Mouse (Mus musculus) megakaryocyte progenitor cell, adult 5-6 weeks (primary cell): Measurements from ENCODE around the gene Mapkapk2. TPM values are rescaled to one million over a fixed set of nuclear protein-coding genes. Genes with fewer than 3 reads are reported as not detected.
"Not testable (repeated sequence)": the region's sequence is repeated elsewhere in the genome, so short reads cannot be mapped to it uniquely, and the experiment has no call there.

Source experiments
- ATAC-seq: replicated peaks from 2 replicates; pipeline ENCODE4 v1.8.0; 2016; ENCODE audit warnings: mild to moderate bottlenecking, moderate TSS enrichment, inconsistent platforms; ENCODE audit not compliant: poor library complexity
- total RNA-seq, 2 experiments: library from RNA; stranded (forward) in 1 of 2; stranded (reverse) in 1 of 2; fragments of 157-497, 149-512 nt in 1 of 2; fragments of 200-1000 nt in 1 of 2; gene quantifications; 2 replicates each; pipeline versions ENCODE4 v1.2.3 to v1.2.4; 2015 to 2017

The Mapkapk2 gene
- total RNA-seq, 2 experiments from 2014 or later, result 196 to 233 TPM

DNA sequence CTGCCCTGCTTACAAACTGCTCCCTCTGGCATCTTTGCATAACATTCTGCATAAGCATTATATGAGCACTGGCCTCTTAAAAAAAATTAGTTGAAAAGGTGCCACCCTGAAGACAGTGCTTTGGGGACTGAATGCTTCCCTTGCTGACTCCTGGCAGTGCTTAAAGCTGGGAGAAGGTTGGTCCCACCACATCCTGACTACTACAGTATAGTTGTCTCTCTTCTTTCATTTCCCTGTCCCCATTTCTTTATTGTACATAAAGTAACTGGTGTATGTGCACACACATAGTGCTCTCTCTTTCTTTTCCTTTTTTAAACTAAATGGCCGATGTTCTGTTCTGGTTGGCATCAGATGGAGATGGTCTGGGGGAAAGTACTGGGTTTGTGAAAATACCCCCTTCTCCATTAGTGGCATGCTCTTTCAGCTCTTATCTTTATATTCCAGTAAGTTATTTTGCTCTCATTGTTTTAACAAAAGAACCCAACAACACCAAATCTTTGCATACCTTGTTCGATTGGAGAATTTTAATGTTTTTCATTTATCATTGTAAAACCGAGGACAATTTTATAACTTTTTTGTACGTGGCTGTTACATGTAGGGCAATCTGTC, 74.3 kb downstream of the Mapkapk2 start:
- ATAC-seq, result not testable (repeated sequence)

DNA sequence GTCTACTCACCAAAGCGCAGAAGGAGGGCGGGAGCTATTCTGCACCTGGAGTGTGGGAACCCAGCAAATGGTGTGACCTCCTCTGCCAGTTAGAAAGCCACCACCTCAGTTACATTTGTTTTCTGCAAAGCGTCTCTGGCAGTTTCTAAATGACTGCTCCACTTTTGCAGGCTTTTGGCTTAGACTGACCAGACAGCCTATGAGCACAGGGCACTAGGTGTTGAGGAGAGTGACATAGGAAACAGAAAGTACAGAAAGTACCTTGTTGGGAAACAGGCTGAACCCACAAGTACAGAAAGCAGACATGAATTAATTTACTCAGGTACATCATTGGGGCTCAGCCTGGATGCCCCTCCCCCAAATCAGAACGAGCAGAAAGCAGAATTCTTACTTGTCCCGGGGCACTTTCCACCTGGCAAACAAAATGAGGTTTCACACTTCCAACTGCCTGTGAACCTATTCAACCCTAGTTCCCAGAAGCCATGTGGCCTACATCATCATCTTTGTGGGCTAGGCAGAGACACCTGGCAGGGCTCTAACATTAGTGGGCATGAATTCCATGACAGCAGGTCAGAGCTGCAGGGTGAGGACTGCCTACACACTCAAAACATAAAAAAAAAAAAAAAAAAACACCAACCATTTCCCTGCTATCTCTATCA, 74.9 kb downstream of the Mapkapk2 start:
- no peak for ATAC-seq

DNA sequence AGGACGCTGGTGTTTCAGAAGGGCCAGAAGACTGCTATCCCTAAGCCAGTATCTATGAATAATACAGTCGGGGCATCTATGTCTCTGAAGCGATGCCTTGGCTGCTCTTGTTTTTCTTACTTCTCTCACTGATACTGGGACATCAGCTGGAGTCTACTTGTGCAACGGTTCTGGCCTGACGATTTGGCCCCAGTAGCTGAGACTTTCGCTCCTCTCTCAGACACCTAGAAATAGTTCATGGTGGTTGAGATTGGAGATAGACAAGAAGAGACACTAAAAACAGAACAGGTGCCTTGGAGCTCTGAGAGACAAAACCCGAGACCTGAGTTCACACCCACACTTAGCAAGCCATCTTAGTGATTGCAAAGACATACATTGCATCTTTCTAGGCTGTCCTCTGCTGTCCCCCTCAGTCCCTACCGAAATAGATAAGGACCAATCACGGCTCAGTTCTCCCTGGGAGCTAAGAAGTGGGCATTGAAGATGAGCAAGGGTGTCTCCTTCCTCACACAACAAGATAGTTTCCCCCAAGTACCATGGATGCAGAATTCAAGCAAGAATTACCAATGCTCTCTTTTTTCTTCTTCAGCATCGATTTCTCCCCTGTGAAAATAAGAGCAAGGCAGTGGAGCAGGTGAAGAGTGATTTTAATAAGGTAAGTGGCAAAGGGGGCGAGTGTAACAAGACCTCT, 75.6 kb downstream of the Mapkapk2 start:
- ATAC-seq, result no peak

DNA sequence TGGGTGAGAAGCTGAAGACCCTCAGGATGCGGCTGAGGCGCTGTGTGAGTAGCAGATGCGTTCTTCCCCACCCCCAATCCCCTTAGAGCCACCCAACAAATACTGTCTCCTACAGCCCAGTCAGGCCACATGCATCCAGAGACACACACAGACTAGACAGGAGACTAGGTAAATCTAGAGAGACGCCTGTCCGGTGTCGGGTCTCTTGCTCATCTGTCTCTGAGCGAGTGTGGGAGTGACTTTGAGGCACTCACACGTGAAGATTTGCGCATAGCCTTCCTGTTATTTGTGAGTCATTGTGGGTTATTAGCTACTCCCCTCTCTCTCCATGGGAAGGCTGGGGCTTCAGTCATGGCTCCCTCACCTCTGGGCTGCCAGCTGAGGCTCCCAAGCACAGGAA, 76.2 kb downstream of the Mapkapk2 start:
- no peak; the same call in 1 of the 2 replicates for ATAC-seq

DNA sequence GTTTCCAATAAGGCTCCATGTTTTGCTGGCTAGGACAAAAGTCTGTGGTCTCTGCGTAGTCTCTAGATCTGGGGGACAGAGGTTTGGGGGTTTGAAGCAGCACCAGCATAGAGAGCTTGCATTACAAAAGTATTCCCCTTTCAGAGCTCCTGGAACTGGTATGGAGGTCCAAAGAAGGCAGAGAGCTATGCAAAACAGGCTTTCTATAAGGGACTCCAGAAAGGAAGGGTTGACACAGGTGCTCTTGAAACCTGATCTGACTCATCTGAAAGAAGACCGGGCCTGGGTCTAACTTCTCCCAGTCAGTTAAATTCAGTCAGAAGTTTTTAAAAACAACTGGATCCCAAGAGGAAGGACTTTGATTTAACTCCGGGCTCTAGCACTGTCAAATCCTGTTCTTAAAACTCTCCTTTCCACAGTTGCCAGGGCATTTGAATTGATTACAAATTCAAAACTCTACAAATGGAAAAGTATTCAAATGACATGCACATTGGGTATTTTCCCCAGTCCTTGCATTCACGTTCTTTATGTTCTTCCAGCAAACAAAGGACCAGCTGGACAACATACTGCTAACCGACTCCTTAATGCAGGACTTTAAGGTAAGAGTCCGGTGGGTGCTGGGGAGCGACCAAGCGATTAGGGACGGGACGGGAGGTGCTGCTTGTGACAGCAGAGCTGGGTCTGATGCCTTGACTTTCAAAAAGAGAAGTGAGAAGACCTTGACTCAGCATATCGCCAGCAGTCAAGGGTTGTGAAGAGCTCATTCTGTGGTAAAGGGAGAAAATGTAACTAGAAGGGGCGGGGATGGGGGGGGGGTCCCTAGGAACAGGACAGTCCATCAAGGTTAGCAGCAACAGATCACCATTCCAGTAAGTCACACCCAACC, 77.0 kb downstream of the Mapkapk2 start:
- ATAC-seq, result peak; percentile 44

DNA sequence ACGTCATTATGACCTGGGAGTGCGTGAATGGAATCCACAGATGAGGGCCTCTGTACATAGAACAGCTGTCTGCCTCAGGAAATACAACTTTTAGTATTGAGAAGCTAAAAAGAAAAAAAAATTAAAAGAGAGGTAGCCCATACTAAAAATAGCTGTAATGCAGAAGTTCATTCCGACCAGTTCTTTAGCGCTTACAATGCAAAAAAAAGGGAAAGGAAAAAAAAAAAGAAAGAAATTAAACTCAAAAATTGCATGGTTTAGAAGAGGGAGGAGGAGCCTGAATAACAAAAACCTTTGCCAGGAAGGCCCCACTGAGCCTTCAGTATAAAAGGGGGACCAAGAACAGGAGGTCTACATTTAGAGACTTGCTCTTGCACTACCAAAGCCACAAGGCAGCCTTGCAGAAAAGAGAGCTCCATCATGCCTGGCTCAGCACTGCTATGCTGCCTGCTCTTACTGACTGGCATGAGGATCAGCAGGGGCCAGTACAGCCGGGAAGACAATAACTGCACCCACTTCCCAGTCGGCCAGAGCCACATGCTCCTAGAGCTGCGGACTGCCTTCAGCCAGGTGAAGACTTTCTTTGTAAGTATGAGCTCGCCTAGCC, 78.0 kb downstream of the Mapkapk2 start, which contains the start of gene Il10:
Gene Il10 (plus strand): TSS at position 354 of the 607 bp plus-strand sequence.
- no peak for ATAC-seq

DNA sequence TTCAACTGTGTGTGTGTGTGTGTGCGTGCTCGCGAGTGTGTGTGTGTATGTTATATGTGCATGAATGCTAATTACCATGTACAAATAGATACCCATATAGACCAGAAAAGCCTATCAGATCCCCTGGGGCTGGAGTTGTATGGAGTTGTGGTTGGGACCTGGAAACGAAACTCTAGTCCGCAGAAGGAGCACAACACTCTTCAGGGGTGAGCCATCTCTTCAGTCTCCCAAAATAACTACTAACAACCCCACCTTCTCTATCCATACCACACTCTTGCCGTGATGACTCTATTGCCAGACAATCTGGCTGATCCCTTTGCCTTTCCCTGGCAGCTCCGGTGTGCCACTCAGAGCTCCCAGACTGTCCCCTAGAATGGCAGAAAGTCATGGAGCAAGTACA, 81.7 kb downstream of the Mapkapk2 start:
- no peak for ATAC-seq

DNA sequence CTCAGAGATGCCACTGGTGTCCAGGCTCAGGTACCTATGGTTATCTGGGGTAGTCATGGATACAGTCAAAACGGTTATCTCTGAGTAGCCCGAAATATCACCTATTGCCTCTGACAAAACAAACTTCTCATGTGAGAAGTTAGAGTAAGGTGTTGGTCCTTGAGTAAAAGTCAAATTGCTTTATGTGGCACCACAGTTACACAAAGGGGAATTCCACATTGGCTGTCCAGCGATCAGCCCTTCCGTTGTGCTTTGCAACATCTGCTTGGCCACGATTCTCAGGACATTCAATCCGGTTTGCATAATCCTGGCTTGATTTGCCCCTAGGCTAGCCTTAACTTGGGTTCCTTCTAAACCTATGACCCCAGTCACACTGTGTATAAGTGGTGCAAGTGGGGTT, 82.3 kb downstream of the Mapkapk2 start:
- ATAC-seq, result peak; percentile 41

DNA sequence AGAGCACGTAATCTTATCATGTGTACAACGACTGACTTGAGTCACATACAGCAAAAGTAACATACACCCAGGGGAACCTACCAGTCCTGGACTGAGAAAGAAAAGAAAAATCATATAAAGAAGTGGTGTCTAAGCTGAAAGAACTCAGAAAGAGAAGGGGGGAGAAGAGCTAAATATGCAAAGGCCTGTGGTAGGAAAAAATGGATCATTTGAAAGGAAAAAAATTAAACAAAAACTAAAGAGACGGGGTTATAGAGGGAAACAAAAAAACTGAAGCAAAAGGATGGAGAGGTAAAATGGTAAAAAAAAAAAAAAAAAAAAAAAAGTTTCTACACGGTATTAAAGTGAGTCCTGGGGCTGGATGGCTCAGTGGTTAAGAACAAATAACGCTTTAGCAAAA, 83.7 kb downstream of the Mapkapk2 start:
- no peak for ATAC-seq

DNA sequence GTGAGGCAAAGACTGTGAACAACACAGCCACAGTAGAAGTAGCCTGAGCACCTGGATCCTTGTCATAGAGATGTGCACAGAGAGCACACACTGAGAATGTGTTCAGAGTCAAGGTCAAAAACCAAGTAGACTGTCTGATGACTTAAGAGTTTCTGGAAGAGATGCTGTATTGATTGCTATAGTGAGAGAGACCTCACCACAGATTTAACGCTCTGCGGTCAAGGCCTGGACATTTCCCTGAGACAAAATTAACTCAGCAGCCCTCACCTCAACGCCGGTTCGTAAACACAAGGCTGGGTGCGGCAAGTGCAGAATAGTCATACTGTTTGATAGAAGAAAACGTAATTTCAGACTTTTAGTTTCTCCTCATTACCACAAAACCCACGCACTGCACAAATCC, 85.1 kb downstream of the Mapkapk2 start:
- no peak for ATAC-seq

DNA sequence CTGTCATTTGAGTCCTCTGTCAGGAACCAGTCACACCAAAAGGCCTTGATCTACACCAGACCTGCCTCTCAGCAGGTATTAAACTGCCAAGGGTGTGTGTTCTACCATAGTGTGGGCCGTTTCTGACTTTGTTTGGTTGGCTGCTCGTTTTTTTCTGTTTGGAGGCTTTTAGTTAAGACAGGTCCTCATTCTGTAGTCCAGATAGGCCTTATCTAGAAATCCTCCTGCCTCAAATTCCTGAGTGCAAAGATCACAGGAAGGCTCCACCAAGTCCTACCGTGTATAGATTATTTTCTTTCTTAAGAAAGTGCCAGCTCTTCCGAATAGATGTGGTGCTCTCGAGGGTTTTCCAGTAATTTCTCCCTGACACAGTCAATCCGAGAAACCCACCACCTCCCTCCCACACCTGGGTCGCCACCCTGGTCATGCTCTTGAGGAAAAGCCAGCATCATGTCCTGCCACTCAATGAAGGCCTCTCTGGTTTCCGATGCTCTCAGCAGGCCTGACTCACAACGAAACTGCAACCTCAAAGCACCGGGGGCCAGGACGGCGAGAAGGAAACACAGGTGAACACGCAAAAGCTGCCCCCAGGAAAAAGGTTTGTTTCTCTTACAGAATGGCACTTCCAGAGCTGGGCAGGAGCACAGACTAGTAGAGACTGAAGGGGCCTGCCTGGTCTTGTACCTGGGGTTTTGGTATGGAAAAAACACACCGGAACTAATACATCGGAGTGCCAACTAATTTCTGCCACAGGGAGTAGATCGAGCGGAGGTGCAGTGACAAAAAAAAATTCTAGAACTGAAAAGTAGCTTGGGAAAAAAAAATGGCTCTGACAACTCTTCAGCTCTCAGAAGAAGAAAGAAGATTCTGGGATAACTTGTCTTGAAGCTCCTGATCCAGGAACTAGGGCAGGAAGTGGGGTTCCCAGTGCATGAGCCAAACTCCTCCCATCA, 87.1 kb downstream of the Mapkapk2 start:
- ATAC-seq, result peak; percentile 45

DNA sequence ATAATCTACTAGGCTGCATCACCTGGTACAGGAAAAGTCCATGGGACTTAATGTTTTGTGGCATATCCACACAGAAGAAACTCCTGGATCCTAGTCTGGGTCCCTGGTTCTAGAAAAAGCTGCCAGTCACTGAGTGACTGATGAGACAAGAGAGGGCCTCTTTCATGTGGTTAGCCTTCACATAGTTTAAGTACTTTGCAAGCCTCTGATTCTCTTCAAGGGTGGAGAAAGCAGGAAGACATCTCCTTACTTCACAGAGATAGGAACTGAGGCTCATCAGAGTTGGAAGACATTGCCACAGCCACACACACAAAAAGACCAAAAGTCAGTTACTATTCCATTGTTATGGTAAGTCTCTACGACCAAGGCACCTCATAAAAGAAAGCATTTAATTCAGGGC, 91.6 kb downstream of the Mapkapk2 start:
- no peak for ATAC-seq

Other genes starting within 250 kb of the Mapkapk2 start
- not detected in 2 replicates for gene Fcmr, start 232.2 kb downstream of the Mapkapk2 start, total RNA-seq (2015)
- gene Fcmr, start 232.2 kb downstream of the Mapkapk2 start, total RNA-seq (2017), result not detected in 2 replicates
- not detected in 2 replicates for gene Il24, start 210.4 kb downstream of the Mapkapk2 start, total RNA-seq (2015)
- gene Il24, start 210.4 kb downstream of the Mapkapk2 start, total RNA-seq (2017), result not detected in 2 replicates
- gene Il20, start 186.4 kb downstream of the Mapkapk2 start, total RNA-seq (2015), result not detected in 2 replicates
- not detected in 2 replicates for gene Il20, start 186.4 kb downstream of the Mapkapk2 start, total RNA-seq (2017)
- 0.61 TPM in 1 of 2 replicates, not detected in the other for gene Il19, start 157.7 kb downstream of the Mapkapk2 start, total RNA-seq (2015)
- not detected in 2 replicates for gene Il19, start 157.7 kb downstream of the Mapkapk2 start, total RNA-seq (2017)
- 0.32 TPM in 1 of 2 replicates, not detected in the other for gene Il10, start 78.0 kb downstream of the Mapkapk2 start, total RNA-seq (2015)
- not detected in 2 replicates for gene Il10, start 78.0 kb downstream of the Mapkapk2 start, total RNA-seq (2017)
- gene Dyrk3, start 40.5 kb upstream of the Mapkapk2 start, total RNA-seq (2015), result 6.4 and 7.9 TPM in 2 replicates
- 4.0 and 5.7 TPM in 2 replicates for gene Dyrk3, start 40.5 kb upstream of the Mapkapk2 start, total RNA-seq (2017)
- 36.9 and 37.6 TPM in 2 replicates for gene Eif2d, start 55.4 kb upstream of the Mapkapk2 start, total RNA-seq (2015)
- gene Eif2d, start 55.4 kb upstream of the Mapkapk2 start, total RNA-seq (2017), result 29.7 and 34.0 TPM in 2 replicates
- 46.0 and 48.9 TPM in 2 replicates for gene Rassf5, start 147.4 kb upstream of the Mapkapk2 start, total RNA-seq (2015)
- gene Rassf5, start 147.4 kb upstream of the Mapkapk2 start, total RNA-seq (2017), result 45.1 and 47.6 TPM in 2 replicates
- gene Ikbke, start 181.8 kb upstream of the Mapkapk2 start, total RNA-seq (2015), result 21.4 and 22.1 TPM in 2 replicates
- 25.9 and 28.6 TPM in 2 replicates for gene Ikbke, start 181.8 kb upstream of the Mapkapk2 start, total RNA-seq (2017)